Mouse (Mus musculus): Measurements from ENCODE around the gene Crip2. TPM values are rescaled to one million over a fixed set of nuclear protein-coding genes. Genes with fewer than 3 reads are reported as not detected.

Gene Crip2
- polyA plus RNA-seq, 1 experiment from 2014 or later = 273 TPM

- DNase-seq = no peak
- WGBS = 58% methylated on average over 4 of the region's 4 CpGs
- 0 out of 2 replicates have a peak, but pooled peaks cover 2% of the 10 kb centered on the region for H3K4me1 ChIP-seq (ENCODE audit: insufficient read depth)
Observed at GRCm38 (mm10) chr12:113149341-113149740, 9.3 kb downstream of the Crip2 start.

DNA sequence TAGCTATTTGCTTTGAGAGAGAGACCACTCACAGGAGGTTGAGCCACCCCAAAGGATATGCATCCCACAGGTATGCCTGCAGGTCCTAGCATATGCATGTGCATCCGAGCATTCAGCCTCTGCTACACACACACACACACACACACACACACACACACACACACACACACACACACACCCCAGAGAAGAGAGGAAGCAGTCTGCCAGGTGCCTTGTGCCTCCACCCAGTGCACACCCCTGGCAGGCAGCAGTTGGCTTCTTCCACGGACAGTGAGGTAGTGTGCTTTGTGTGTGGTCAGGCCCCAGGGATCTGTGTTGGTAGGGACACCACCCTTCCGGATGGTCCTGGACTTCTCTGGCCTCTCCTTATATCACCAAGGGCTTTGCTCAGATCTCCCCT is 9.9 kb downstream of the Crip2 start:
- peaks cover 3% of the 10 kb centered on the region; the same call in 1 of the 2 replicates for H3K4me1 ChIP-seq (ENCODE audit: insufficient read depth)
- H3K9me3 ChIP-seq (ENCODE audit: low read depth, low read length) = no peaks in the 10 kb centered on the region
- H3K9ac ChIP-seq = no peak overlapping the region
- DNase-seq (no peak), ATAC-seq (ENCODE audit: insufficient read depth) (no peak)
- no peak overlapping the region for H3K27ac ChIP-seq (ENCODE audit: low read depth)
- peaks cover 18% of the 10 kb centered on the region; the same call in 1 of the 2 replicates for H3K27me3 ChIP-seq (ENCODE audit: insufficient read depth, low read length)
- H3K4me2 ChIP-seq = no peak overlapping the region
- no peak overlapping the region for H3K4me3 ChIP-seq (ENCODE audit: low read depth, low read length)
- peaks cover 10% of the 10 kb centered on the region; the same call in 1 of the 2 replicates for H3K36me3 ChIP-seq (ENCODE audit: insufficient read depth)
- WGBS = 73% methylated on average over 3 of the region's 3 CpGs
- TF ChIP-seq CTCF (IDR thresholded peaks at IDR 0.05; ENCODE audit: low read depth) = no peak

More at GRCm38 (mm10) chr12:113149341-113149740, 9.3 kb downstream of the Crip2 start:
- no peak for TF ChIP-seq CTCF (IDR thresholded peaks at IDR 0.05; ENCODE audit: low read depth)
- H3K4me2 ChIP-seq = no peak overlapping the region
- no peak overlapping the region for H3K9ac ChIP-seq
- H3K27ac ChIP-seq (ENCODE audit: low read depth) = no peak overlapping the region
- H3K36me3 ChIP-seq (ENCODE audit: insufficient read depth) = peaks cover 15% of the 10 kb centered on the region
- no peak for ATAC-seq (ENCODE audit: insufficient read depth)
- H3K9me3 ChIP-seq (ENCODE audit: low read depth, low read length) = no peaks in the 10 kb centered on the region
- no peak overlapping the region for H3K4me3 ChIP-seq (ENCODE audit: low read depth, low read length)
- peaks cover 18% of the 10 kb centered on the region; the same call in 1 of the 2 replicates for H3K27me3 ChIP-seq (ENCODE audit: insufficient read depth, low read length)

DNA sequence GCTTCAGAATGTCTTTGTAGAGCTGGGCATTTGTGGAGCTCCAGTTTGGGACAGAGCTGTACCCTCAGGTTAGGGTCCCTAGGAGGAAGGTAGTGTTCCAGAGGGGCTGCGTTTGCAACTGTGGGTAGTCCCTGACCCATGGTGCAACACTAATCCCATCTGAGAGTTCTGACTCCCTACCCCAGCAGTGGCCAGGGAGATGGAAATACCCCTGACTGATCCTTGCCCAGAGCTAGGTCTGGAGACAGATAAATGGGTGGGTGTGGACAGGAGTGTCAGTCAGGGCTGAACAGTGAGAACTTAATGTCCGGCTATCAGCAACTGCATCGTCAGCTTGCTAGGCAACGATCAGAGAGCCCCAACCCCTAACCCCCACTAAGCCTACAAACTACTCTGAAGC is 10.6 kb downstream of the Crip2 start:
- Histone ChIP-seq H3K4me3 (ENCODE audit: low read depth, low read length) (no peak overlapping the region), H3K4me1 (ENCODE audit: insufficient read depth) (peaks cover 6% of the 10 kb centered on the region; the same call in 1 of the 2 replicates), H3K9me3 (ENCODE audit: low read depth, low read length) (no peaks in the 10 kb centered on the region), H3K9ac (no peak overlapping the region), H3K27me3 (ENCODE audit: insufficient read depth, low read length) (peaks cover 18% of the 10 kb centered on the region; the same call in 1 of the 2 replicates), H3K36me3 (ENCODE audit: insufficient read depth) (peaks cover 5% of the 10 kb centered on the region; the same call in 1 of the 2 replicates), H3K27ac (ENCODE audit: low read depth) (no peak overlapping the region), H3K4me2 (no peak overlapping the region)
- WGBS = 71% methylated on average over 4 of the region's 4 CpGs
- no peak for ATAC-seq (ENCODE audit: insufficient read depth)
- no peak for DNase-seq
- TF ChIP-seq CTCF (IDR thresholded peaks at IDR 0.05; ENCODE audit: low read depth) = no peak

DNA sequence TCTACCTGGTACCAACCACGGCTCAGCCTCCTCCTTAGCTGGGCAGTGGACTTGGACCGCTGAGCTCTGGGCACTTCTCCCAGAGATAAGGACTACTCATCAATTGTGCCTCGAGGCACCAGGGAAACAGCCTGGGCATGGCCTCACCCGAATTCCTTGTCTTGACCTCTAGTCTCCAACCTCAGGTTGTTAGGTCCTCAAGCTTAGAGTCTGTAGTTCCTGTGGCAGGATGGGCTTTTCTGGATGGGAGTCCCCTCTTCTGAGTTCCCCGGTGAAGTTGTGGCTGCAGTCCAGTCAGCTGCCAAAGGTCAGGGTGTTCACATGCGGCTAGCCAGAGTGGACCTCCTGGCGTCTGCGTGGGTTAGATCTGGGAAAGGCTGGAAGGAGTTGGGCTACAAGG is 11.0 kb downstream of the Crip2 start:
- Histone ChIP-seq H3K27ac (ENCODE audit: low read depth) (no peak overlapping the region), H3K4me2 (peak overlapping the region; percentile 86), H3K4me1 (ENCODE audit: insufficient read depth) (peaks cover 6% of the 10 kb centered on the region; the same call in 1 of the 2 replicates), H3K4me3 (ENCODE audit: low read depth, low read length) (no peak overlapping the region; the same call in 1 of the 2 replicates), H3K36me3 (ENCODE audit: insufficient read depth) (0 out of 2 replicates have a peak, but pooled peaks cover under 1% of the 10 kb centered on the region), H3K27me3 (ENCODE audit: insufficient read depth, low read length) (peaks cover 18% of the 10 kb centered on the region; the same call in 1 of the 2 replicates), H3K9me3 (ENCODE audit: low read depth, low read length) (no peaks in the 10 kb centered on the region), H3K9ac (no peak overlapping the region)
- 65% methylated on average over 8 of the region's 8 CpGs for WGBS
- TF ChIP-seq CTCF (IDR thresholded peaks at IDR 0.05; ENCODE audit: low read depth) = no peak
- ATAC-seq (ENCODE audit: insufficient read depth) = no peak
- DNase-seq = no peak

DNA sequence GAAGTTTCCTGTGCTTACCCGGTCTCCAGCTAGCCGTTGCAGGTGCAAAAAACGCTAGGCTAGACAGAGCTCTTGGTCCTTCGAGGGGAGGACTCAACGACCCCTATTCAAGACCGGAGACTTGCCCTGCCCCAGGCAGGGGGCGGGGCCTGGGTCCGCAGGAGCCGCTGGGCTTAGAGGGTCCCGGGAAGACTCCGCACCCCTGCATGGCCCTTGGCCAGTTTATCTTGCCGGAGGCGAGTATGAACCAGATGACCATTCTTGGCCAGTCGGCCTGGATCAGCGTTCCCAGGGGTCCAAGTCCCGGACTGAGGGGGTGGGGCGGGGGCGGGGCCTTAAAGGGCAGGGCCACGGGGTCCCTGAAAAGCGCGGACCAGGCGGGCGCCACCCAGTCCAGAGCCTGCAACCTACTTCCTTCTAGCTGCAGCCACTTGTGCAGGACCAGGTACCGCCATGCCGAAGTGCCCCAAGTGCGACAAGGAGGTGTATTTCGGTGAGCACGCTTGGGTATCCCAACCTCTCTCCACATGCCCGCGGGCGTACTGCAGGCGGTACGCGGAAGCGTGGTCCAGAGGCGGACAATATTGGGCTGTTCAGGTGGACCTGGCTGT is 11.7 kb downstream of the Crip2 start:
- no peaks in the 10 kb centered on the region for H3K9me3 ChIP-seq (ENCODE audit: low read depth, low read length)
- H3K4me1 ChIP-seq (ENCODE audit: insufficient read depth) = peaks cover 5% of the 10 kb centered on the region; the same call in 1 of the 2 replicates
- no peak overlapping the region for H3K27ac ChIP-seq (ENCODE audit: low read depth)
- peak overlapping the region; percentile 53 for H3K4me3 ChIP-seq (ENCODE audit: low read depth, low read length)
- no peaks in the 10 kb centered on the region for H3K36me3 ChIP-seq (ENCODE audit: insufficient read depth)
- H3K9ac ChIP-seq = peak overlapping the region; percentile 48
- WGBS = 1% methylated on average over 36 of the region's 36 CpGs
- peak; percentile 48 for DNase-seq
- H3K4me2 ChIP-seq = peak overlapping the region; percentile 86
- peaks cover 18% of the 10 kb centered on the region; the same call in 1 of the 2 replicates for H3K27me3 ChIP-seq (ENCODE audit: insufficient read depth, low read length)
- TF ChIP-seq CTCF (IDR thresholded peaks at IDR 0.05; ENCODE audit: low read depth) = no peak
- ATAC-seq (ENCODE audit: insufficient read depth) = no peak

- Histone ChIP-seq H3K36me3 (ENCODE audit: insufficient read depth) (no peaks in the 10 kb centered on the region), H3K4me2 (peak overlapping the region; percentile 86), H3K4me3 (ENCODE audit: low read depth, low read length) (peak overlapping the region; percentile 53), H3K9me3 (ENCODE audit: low read depth, low read length) (no peaks in the 10 kb centered on the region), H3K9ac (peak overlapping the region; percentile 48), H3K27ac (ENCODE audit: low read depth) (no peak overlapping the region), H3K4me1 (ENCODE audit: insufficient read depth) (peaks cover 9% of the 10 kb centered on the region), H3K27me3 (ENCODE audit: insufficient read depth, low read length) (peaks cover 18% of the 10 kb centered on the region; the same call in 1 of the 2 replicates)
- ATAC-seq (ENCODE audit: insufficient read depth) (no peak), DNase-seq (no peak)
- 20% methylated on average over 19 of the region's 19 CpGs for WGBS
- TF ChIP-seq CTCF (IDR thresholded peaks at IDR 0.05; ENCODE audit: low read depth) = no peak
Observed at GRCm38 (mm10) chr12:113152272-113152661, 12.2 kb downstream of the Crip2 start.

- DNase-seq (no peak), ATAC-seq (ENCODE audit: insufficient read depth) (no peak)
- H3K27me3 ChIP-seq (ENCODE audit: insufficient read depth, low read length) = peaks cover 18% of the 10 kb centered on the region; the same call in 1 of the 2 replicates
- WGBS = 73% methylated on average over 6 of the region's 6 CpGs
- no peak for TF ChIP-seq CTCF (IDR thresholded peaks at IDR 0.05; ENCODE audit: low read depth)
- no peak overlapping the region for H3K27ac ChIP-seq (ENCODE audit: low read depth)
- peaks cover 9% of the 10 kb centered on the region for H3K4me1 ChIP-seq (ENCODE audit: insufficient read depth)
- peak overlapping the region; percentile 53; the same call in 1 of the 2 replicates for H3K4me3 ChIP-seq (ENCODE audit: low read depth, low read length)
- H3K9me3 ChIP-seq (ENCODE audit: low read depth, low read length) = no peaks in the 10 kb centered on the region
- no peak overlapping the region; the same call in 1 of the 2 replicates for H3K4me2 ChIP-seq
- no peak overlapping the region for H3K9ac ChIP-seq
- no peaks in the 10 kb centered on the region for H3K36me3 ChIP-seq (ENCODE audit: insufficient read depth)
Observed at GRCm38 (mm10) chr12:113152991-113153525, 13.0 kb downstream of the Crip2 start.

Data from lung, embryonic 14.5 days (tissue).